Mouse (Mus musculus) gastrocnemius, postnatal 36 days (tissue): ENCODE measurements at regions not wholly inside any gene's neighbourhood (a gene's known extent, or its start where the extent isn't known, plus 50 kb on each side); places are given as distances from the start of the nearest gene placed in this dataset.

ENCODE experiments used
- DNase-seq, 2 experiments: peaks; one replicate each; pipeline ENCODE4 v3.0.0; 2022
- intact Hi-C: fragments of 180-260 bp; cut with DNase I; formaldehyde crosslinking; loops from one replicate; pipeline ENCODE4 v1.15.1; 2025

DNA sequence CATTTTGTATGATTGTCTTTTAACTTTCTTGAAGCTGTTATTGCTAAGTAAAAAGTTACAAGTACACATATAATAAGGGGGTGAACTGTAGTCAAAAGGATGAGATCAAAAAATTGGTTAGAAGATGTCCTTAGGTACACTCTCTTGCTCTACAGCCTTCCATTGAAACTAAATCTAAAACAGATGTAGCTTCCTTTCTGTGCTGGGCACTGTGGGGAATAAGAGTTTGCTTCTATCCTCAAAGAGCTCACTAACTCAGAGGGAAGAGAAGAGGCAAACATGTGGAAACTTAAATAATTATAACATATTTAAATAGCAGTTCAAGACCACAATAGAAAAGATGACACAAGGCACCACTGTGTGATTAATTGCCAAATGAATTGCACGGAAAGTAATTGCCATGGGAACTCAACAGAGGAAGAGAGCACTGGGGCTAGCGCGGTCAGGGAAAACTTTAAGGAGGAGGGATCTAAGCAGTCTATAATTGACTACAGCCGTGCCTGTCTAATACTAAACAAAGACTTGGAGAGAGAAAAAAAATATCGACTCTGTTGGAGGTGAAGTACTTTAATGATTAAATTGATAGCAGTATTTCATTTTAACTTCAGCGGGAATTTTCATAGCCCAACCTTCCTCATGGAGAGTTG, 57.9 kb upstream of the Ammecr1 start:
- no peak for DNase-seq
- intact Hi-C loops, result no loop called here

DNA sequence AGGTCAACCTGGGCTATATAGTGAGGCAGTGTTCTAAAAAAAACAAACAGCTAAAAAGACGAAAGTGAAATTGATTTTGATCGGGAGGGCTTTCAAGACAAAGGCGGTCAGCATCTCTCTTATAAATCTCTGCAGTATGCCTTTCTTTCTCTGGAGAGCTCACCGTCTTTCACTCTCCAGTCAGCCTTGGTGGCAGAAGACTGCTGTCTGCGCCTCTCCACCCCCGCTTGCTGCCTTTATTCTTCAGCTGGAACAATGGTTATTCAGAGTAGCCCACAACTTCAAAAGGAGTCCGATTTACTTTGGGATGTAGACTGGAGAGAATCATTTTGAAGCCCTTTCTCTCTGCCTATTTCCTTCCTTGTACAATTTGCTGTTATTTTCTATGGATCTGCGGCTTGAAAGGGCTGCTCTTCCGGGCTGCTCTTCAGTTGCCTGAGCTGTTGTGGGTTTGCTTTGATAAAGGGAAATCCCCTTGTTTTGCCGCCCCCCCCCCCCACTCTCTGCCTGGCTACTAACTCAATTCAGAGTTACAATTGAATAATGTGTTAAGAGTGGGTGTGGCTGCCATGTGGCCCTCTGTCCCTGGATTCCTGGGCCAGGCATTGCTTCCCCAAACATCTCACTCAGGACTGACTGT, 64.0 kb upstream of the Ammecr1 start:
- intact Hi-C loops, result no loop called here
- no peak for DNase-seq

DNA sequence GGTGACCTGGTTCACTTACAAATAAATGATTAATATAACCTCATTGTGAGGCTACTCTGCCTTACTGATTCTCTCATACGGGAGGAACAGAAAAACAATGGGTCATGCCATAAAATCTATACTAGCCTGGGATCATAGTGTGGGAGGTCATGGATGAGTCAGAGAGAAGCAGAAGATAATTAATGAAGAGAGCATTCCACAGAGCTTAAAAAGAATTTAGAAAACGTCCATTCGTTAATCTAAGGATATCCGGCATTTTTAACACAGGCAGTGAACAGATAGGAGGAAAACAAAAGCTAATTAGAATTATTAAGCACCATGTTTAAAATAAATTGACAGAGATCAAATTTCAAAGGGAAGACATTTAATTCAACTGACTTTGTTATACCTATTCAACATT, 59.5 kb upstream of the Rtl9 start:
- DNase-seq, result no peak
- intact Hi-C loops, result loop anchor here (5.0 kb wide), 1 partner anchor 193 kb away; no protein-coding TSS in a partner anchor

DNA sequence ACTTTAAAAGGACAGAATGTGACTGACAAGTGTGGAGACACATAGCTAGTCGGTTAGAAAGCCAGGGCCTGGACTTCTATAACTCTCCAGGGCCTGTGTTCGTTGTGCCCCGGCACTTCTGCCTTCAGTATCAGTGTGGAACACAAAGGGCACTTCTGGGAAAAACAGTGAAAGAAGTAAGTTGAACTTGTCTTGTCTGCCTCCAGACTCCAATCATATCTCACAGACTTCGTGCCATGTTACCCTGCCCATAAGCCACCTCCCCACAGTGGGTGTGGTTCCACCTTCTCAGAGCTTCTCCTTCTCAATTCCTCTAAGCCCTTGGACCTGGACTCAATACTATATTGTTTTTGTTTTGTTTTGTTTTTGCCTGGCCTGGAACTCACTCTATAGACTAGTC, 55.1 kb upstream of the Rtl9 start:
- no peak for DNase-seq
- intact Hi-C loops, result no loop called here

DNA sequence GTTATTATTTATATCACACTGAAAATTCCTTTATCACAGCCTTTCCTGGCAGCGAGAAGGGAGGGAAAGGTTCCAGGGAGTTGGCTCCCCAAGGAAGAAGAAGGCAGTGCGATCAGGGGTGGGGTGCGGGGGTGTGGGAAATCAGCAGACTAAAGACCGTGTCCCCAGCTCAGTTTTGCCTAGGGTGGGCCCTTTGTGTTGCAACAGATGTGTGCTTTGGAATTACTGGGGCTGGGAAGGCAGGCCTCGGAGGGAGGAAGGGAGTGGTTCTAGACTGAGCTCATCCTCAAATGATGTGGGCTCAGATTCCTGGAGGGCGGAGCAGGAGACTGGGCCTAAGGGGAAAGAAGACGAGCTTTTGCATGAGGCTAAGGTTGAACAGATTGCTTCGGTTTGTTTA, 53.1 kb upstream of the Rtl9 start:
- intact Hi-C loops, result no loop called here
- DNase-seq, result peak; percentile 21 to 42
